Mouse (Mus musculus) ZHBTc4 (cell line): ENCODE results near the gene Rdx.

Experiments
- DNase-seq: peaks from one replicate; pipeline ENCODE4 v3.0.0-alpha.2; 2011; ENCODE audit warnings: low read depth, low spot score

Gene Rdx

DNA sequence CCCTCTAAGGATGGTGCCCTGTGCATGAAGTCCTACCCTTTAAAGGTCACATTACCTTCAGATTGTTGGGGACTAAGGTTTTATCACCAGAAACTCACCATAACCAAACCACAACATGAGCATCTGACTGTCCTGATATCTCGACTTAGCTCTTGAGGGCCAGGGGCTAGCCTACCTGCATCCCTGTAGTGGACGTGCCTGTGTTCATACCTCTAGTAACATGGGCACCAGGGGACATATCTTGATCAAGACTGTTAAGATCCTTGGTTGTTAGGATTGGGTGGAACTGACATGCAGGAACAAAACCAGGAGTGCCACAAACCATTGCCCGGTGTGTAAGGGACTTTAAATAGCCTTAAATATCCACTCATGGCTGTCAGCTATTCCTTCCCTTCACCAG is 60.2 kb downstream of the Rdx start:
- DNase-seq = no peak

DNA sequence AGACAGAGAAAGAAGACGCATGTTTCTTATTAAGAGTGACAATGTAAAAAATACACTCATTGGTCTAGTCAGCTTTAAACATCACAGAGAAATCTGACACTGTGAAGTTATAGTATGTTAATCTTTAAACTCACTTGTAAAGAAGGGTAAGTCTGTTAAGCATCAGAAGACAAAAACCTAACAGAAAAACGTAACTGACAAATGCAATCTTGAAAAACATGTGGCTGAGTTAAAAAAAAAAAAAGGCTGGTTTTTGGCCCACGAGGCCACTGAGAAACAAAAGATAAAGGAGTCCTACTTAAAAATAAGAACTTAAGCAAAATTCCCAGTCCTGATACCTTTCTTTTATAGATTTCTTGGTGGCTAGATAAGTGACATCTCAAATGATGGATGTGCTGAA is 63.8 kb downstream of the Rdx start:
- no peak for DNase-seq

DNA sequence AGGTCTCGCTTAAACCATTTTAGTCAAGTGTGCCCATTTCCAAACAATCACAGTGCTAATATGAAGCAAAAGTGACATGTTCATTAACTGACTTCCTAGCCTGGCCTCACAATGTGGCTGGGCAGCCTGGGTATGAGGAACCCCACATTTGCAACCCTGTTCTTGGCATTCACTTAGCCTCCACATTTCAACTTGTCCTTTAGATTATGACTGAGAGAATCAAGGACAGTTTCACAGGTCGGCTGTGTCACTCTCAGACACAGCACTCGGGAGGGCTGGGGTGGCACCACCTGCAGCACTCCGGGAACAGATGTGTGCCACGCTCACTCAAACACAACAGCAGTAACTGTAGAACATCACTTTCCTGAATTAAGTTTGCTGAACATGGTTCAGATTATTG is 66.1 kb downstream of the Rdx start:
- DNase-seq = no peak

DNA sequence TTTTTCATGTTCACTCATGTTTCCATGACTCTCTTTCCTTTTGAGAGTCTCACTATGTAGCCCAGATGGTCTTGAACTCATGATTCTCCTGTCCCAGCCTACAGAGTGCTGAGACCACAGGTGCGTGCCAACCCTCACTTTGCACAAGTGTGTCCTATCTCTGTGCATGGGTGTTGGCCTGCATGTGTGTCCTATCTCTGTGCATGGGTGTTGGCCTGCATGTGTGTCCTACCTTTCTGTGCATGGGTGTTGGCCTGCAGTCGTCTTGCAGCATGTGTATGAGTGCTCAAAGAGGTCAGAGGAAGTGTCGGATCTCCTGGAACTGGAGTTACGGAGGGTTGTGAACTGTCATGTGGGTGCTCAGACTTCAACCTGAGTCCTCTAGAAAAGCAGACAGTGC is 72.2 kb downstream of the Rdx start:
- DNase-seq = no peak

DNA sequence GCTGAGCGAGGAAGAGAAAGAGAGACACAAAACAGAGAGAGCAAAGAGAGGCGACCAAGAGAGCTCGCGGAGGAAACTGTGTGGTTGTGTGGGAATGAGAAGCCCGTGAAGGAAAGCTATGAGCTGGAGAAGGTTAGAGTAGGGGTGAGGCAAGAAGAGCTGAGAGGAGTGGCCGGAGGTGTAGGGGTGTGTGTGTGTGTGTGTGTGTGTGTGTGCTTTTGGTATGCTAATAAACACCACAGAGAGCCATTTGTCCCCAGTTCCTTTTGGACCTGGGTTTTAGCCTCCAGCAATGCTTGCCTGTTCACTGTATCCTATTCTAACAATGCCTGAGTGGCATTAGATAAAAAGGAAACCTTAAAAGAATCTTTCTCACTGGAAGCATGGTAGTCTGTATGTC is 78.3 kb downstream of the Rdx start:
- DNase-seq = peak; percentile 59

DNA sequence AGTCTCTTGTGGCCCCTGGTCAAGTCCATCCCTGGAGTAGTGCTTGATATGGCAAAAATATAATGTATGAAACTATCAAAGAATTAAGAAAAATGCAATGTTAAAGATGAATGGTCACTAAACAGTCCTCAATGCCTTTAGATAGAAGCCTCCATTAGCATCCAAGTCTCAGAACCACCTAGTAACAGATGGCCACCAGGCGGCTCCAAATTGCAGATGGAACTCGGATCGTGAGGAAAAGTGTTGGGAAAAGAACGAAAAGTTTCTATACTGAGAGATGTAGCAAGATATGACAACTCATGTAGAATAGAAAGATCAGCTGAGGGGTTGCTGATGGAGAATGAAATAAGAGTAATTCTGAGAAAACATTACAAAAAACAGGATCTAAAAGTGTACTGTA is 83.4 kb downstream of the Rdx start:
- no peak for DNase-seq

DNA sequence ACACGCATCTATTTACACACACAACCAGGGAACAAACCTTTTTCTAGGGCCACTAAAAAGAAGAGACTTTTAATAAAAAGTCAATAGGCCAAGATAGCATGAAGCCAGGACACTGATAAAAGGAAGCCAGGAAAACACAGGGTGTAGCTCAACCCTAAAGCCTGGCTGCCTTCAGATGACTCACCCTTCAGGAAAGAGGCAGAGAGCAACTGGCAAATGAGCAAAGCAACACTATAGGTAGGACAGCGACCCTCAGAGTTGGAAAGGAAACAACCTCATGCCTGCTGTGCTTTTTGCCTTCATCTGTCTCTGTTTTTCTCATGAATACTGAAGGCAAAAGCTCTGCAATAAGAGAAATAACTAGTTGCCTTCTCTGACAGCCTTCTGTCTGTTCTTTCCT is 85.8 kb downstream of the Rdx start:
- DNase-seq = no peak
